Mouse (Mus musculus) liver, embryonic 11.5 days (tissue): Measurements from ENCODE around the gene Fbxo45. TPM values are rescaled to one million over a fixed set of nuclear protein-coding genes. Genes with fewer than 3 reads are reported as not detected.

Experiments used
- ATAC-seq: fragments of 200-750 bp; cut with Nextera tagmentation; replicated peaks from 2 replicates; pipeline ENCODE4 v1.8.0; 2017; ENCODE audit warnings: moderate number of reproducible peaks, mild to moderate bottlenecking, moderate TSS enrichment, moderate library complexity; ENCODE audit not compliant: low FRiP score
- DNase-seq: peaks from one replicate; pipeline ENCODE4 v3.0.0-alpha.2; 2017; ENCODE audit warnings: low spot score
- H3K27ac ChIP-seq: fragments of 300-500 bp; sonication (generic); 2 replicates; pipeline ENCODE4 v1.5.1; 2014; ENCODE audit warnings: mild to moderate bottlenecking, low read depth, low read length, control low read depth
- H3K27me3 ChIP-seq: fragments of 300-500 bp; sonication (generic); replicated peaks from 2 replicates; pipeline ENCODE4 v1.6.1; 2014; ENCODE audit warnings: low read length, mixed read lengths; ENCODE audit not compliant: control insufficient read depth, insufficient read depth
- H3K36me3 ChIP-seq: fragments of 300-500 bp; sonication (generic); 2 replicates; pipeline ENCODE4 v1.6.1; 2014; ENCODE audit warnings: mild to moderate bottlenecking, low read length, moderate library complexity, mixed read lengths; ENCODE audit not compliant: control insufficient read depth, insufficient read depth
- H3K4me1 ChIP-seq: fragments of 300-500 bp; sonication (generic); replicated peaks from 2 replicates; pipeline ENCODE4 v1.6.1; 2014; ENCODE audit warnings: low read length, mixed read lengths; ENCODE audit not compliant: control insufficient read depth, insufficient read depth
- H3K4me2 ChIP-seq: fragments of 300-500 bp; sonication (generic); 2 replicates; pipeline ENCODE4 v1.6.1; 2014; ENCODE audit warnings: mild to moderate bottlenecking, control low read depth, moderate library complexity
- H3K4me3 ChIP-seq: fragments of 300-500 bp; sonication (generic); 2 replicates; pipeline ENCODE4 v1.5.1; 2014; ENCODE audit warnings: low read depth, low read length, control low read depth
- H3K9ac ChIP-seq: fragments of 300-500 bp; sonication (generic); 2 replicates; pipeline ENCODE4 v1.6.1; 2014; ENCODE audit warnings: low read depth, low read length, control low read depth
- H3K9me3 ChIP-seq: fragments of 300-500 bp; sonication (generic); 2 replicates; pipeline ENCODE4 v1.6.1; 2016; ENCODE audit warnings: low read length, inconsistent platforms, mixed read lengths; ENCODE audit not compliant: control insufficient read depth
- WGBS: fragments of 180-500 bp; shearing (Covaris S2); extraction: QIAGEN DNeasy Blood & Tissue Kit; methylation state at CpG from one replicate; pipeline ENCODE4 v1.1.7; 2014; 5-methylcytosine and 5-hydroxymethylcytosine counted together
- polyA plus RNA-seq: library from polyadenylated mRNA; unstranded; fragments of >200 nt; fragmentation: Nextera tagmentation; extraction: Ambion mirVana; gene quantifications from 2 replicates; pipeline ENCODE4 v1.2.1, GENCODE M21; 2014

Gene Fbxo45
- polyA plus RNA-seq, result 13.0 and 13.3 TPM in 2 replicates

DNA sequence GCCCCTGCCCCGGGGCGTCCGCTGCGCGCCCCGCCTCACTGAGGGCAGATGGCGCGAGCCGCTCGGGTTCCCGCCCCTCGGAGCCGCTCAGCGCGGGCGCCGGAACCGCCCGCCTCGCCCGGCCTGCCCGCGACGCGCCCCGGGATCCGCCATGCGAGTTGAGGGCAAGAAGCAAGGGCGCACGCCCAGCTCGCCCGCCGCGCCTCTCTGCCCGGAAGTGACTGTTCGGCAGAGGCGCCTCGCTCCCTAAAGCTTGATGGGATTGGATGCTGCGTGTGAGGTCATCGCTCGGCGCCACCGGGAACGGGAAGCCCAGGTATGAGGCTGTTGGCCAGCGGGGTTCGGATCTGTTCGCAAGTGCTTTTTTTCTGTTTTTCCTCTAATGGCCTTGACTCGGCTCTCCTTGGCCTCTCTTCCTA, at the start of gene Fbxo45, which contains the start of gene Wdr53:
TSS of gene Fbxo45 (minus strand) at position 207 of the 419 bp plus-strand sequence.
TSS of gene Wdr53 (plus strand) at position 276 of the 419 bp plus-strand sequence.
- Histone ChIP-seq H3K36me3 (no peaks in the 10 kb centered on the region; the same call in 1 of the 2 replicates), H3K4me1 (peaks cover 3% of the 10 kb centered on the region; the same call in 1 of the 2 replicates), H3K9ac (peak within 1 kb of the TSS; percentile 91), H3K27me3 (no peaks in the 10 kb centered on the region), H3K9me3 (no peaks in the 10 kb centered on the region), H3K4me2 (peak within 1 kb of the TSS; percentile 87), H3K4me3 (peak within 1 kb of the TSS; percentile 92), H3K27ac (peak within 1 kb of the TSS; percentile 97)
- WGBS, result under 1% methylated on average over 48 of the region's 48 CpGs
- ATAC-seq (peak; percentile 98), DNase-seq (peak; percentile 96)

DNA sequence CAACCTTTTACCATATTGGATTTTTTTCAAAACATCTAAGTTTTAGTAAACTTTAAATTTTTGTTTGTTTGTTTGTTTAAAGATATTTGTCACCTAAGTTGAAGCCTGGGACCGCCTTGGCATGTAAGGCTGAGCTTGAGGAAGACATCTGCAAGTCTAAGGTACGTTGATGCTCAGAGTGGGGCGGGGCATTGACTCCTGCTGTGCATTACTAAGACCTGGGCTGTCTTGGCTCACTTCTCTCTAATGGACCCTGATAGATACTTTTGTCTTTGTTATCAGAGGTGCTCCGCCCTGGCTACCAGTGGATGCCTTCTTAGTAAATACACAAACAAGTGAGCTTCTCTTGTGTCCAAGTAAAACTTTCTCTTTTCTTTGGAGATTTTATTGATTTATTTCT, 44.9 kb upstream of the Fbxo45 start:
- 85% methylated on average over 4 of the region's 4 CpGs for WGBS
- Histone ChIP-seq H3K9ac (no peak overlapping the region), H3K4me2 (no peak overlapping the region), H3K27me3 (no peaks in the 10 kb centered on the region), H3K27ac (no peak overlapping the region), H3K36me3 (peaks cover 34% of the 10 kb centered on the region), H3K4me3 (no peak overlapping the region), H3K9me3 (peaks cover 5% of the 10 kb centered on the region; the same call in 1 of the 2 replicates), H3K4me1 (no peaks in the 10 kb centered on the region)
- DNase-seq (no peak), ATAC-seq (no peak)

DNA sequence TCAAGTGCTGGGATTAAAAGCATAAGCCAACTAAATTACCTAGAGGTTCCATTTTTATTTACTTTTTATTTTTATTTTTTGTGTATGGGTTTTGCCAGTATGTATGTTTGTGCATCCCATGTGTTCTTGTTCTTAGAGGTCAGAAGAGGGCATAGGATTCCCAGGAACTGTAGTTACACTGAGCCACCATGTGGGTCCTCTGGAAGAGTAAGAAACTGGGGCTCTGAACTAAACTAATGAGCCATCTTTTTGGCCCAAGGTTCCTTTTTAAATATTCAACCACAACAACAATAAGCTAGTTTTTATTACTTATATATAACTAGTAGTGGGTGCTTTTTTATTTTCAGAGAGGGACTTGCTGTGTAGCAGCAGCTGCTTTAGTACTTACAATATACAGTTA, 35.6 kb upstream of the Fbxo45 start:
- Histone ChIP-seq H3K9me3 (peaks cover 7% of the 10 kb centered on the region; the same call in 1 of the 2 replicates), H3K9ac (no peak overlapping the region), H3K4me1 (peaks cover 12% of the 10 kb centered on the region; the same call in 1 of the 2 replicates), H3K27me3 (no peaks in the 10 kb centered on the region), H3K27ac (no peak overlapping the region), H3K4me2 (no peak overlapping the region), H3K4me3 (no peak overlapping the region), H3K36me3 (peaks cover 37% of the 10 kb centered on the region)
- no peak for ATAC-seq
- DNase-seq, result no peak

DNA sequence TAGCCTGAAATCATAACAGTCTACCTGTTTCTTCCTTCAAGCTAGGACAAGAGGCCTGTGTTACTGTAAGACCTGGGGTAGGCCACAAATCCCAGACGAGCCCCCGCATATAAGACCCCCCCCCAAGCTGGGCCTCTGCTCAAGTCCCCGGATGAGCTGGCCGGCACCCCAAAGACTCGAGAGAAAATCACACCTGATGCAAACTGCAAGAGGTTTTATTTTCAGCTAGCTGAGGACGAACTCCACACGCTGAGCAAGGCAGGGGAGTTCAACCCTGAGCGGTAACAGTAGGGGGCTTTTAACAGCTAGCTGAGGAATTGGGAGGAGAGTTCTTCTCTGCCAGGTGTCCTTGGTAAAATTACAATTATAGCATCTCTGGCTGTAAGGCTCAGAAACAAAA, 33.3 kb upstream of the Fbxo45 start:
- peaks cover 7% of the 10 kb centered on the region; the same call in 1 of the 2 replicates for H3K9me3 ChIP-seq
- H3K4me2 ChIP-seq, result peak overlapping the region; percentile 2; the same call in 1 of the 2 replicates
- no peak overlapping the region for H3K27ac ChIP-seq
- 95% methylated on average over 8 of the region's 8 CpGs for WGBS
- ATAC-seq (no peak), DNase-seq (no peak)
- H3K36me3 ChIP-seq, result peaks cover 29% of the 10 kb centered on the region
- H3K9ac ChIP-seq, result no peak overlapping the region
- no peak overlapping the region for H3K4me3 ChIP-seq
- no peaks in the 10 kb centered on the region for H3K27me3 ChIP-seq
- H3K4me1 ChIP-seq, result peaks cover 17% of the 10 kb centered on the region; the same call in 1 of the 2 replicates

DNA sequence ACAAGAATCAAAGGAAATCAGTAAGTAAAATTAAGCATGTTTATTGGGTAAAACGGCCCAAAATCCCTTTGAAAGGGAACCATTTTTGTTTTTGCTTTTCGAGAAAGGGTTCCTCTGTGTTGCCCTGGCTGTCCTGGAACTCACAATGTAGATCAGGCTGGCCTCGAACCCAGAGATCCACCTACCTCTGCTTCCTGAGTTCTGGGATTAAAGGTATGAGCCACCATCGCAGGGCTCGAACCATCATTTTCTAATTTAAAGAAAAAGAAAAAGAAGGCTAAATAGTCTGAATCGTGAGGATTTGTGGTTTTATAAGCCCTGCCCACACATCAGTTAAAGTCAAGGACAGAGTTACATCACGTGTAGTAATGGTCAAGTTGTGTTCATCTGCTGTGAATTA, 31.4 kb upstream of the Fbxo45 start:
- H3K4me3 ChIP-seq, result peak overlapping the region; percentile 77
- peaks cover 17% of the 10 kb centered on the region for H3K36me3 ChIP-seq
- peaks cover 16% of the 10 kb centered on the region; the same call in 1 of the 2 replicates for H3K4me1 ChIP-seq
- DNase-seq (no peak), ATAC-seq (no peak)
- peak overlapping the region; percentile 72 for H3K4me2 ChIP-seq
- peak overlapping the region; percentile 96 for H3K9ac ChIP-seq
- H3K27ac ChIP-seq, result peak overlapping the region; percentile 98
- H3K27me3 ChIP-seq, result no peaks in the 10 kb centered on the region
- WGBS, result 45% methylated on average over 7 of the region's 7 CpGs
- peaks cover 7% of the 10 kb centered on the region; the same call in 1 of the 2 replicates for H3K9me3 ChIP-seq

DNA sequence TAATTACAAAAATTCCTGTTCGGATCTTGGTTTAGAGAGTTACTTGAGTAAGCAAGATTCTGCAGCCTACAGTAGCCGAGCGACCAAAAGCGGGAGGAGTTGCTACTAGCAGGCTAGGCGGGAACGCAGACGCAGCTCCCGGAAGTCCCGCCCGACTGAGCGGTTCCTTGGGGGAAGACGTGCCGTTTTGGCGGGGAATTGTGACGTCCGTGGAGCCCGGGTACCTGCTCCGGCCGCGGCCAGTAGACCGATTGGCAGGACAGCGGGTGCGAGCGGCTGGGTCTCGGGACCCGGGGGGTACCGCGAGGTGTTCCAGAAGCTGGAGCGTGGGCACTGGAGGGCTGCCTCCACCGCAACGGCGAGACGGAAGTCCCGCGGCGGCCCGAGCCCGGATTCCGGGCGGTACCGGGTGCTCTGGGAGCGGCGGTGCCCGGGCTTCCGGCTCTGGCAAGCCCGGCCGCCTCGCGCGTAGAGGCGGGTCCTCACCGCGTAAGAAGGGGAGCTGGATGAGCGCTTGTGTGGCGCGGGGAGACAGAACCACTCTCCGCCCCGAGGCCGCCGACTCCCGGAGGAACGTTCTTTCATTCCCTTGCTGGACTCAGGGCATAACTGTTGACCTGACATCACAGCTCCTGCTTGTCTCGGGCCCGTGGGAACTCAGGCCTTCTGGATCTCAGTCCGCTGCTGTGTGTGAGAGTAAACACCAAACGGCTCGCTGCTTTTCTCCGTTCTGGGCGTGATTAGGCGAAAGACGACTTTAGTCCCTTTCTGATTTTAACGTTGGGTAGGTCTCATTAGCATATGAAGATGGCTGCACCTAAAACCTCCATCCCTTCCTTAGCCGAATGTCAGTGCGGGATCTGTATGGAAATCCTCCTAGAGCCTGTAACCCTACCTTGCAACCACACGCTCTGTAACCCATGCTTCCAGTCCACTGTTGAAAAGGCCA, 30.6 kb upstream of the Fbxo45 start, which contains the start of gene Rnf168:
TSS of gene Rnf168 (plus strand) at position 152 of the 949 bp plus-strand sequence.
- Histone ChIP-seq H3K4me1 (peaks cover 13% of the 10 kb centered on the region; the same call in 1 of the 2 replicates), H3K9me3 (peaks cover 7% of the 10 kb centered on the region; the same call in 1 of the 2 replicates), H3K36me3 (peaks cover 12% of the 10 kb centered on the region), H3K4me3 (peak within 1 kb of the TSS; percentile 77), H3K27ac (peak within 1 kb of the TSS; percentile 98), H3K27me3 (no peaks in the 10 kb centered on the region), H3K9ac (peak within 1 kb of the TSS; percentile 96), H3K4me2 (peak within 1 kb of the TSS; percentile 72)
- ATAC-seq (peak; percentile 94), DNase-seq (peak; percentile 91)
- under 1% methylated on average over 75 of the region's 75 CpGs for WGBS

DNA sequence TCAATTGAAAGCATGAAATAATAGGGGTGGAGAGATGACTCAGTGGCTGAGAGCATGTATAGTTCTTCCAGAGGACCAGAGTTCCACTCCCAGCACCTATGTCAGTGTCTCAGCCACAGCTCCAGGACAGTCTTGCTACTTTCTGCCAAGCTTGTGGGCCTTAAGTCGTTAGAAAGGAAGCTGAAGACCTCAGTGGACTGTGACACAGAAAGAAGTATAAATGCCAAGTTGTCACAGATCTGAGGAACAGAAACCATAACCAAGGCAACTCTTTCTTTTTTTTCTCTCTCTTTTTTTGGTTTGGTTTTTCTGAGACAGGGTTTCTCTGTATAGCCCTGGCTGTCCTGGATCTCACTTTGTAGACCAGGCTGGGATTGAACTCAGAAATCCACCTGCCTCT, 28.9 kb upstream of the Fbxo45 start:
- Histone ChIP-seq H3K4me1 (peaks cover 10% of the 10 kb centered on the region; the same call in 1 of the 2 replicates), H3K27ac (no peak overlapping the region), H3K9ac (no peak overlapping the region), H3K9me3 (peaks cover 7% of the 10 kb centered on the region; the same call in 1 of the 2 replicates), H3K27me3 (no peaks in the 10 kb centered on the region), H3K36me3 (peaks cover 8% of the 10 kb centered on the region), H3K4me2 (no peak overlapping the region), H3K4me3 (no peak overlapping the region)
- DNase-seq, result no peak
- WGBS, result 41% methylated on average over 1 of the region's 1 CpGs
- ATAC-seq, result no peak

DNA sequence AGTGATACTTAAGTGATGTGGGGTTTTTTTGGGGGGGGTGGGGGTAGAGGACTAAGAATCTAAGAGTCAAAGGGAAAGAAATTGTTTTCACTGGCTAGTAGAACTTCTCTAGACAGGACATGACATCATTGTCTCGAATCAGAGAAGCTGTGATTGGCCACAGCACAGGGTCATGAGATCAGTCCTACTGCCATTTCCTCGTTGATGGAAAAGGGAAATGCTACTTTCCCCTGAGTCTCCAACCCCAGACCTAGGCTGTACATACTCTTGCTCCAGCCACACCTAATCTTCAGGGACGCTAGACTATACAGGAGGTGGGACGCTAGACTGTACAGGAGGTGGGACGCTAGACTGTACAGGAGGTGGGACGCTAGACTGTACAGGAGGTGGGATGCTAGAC, 28.1 kb upstream of the Fbxo45 start:
- H3K27ac ChIP-seq, result no peak overlapping the region
- H3K4me3 ChIP-seq, result no peak overlapping the region
- no peak for ATAC-seq
- no peaks in the 10 kb centered on the region for H3K27me3 ChIP-seq
- peaks cover 4% of the 10 kb centered on the region; the same call in 1 of the 2 replicates for H3K9me3 ChIP-seq
- H3K4me2 ChIP-seq, result no peak overlapping the region
- H3K4me1 ChIP-seq, result peaks cover 10% of the 10 kb centered on the region; the same call in 1 of the 2 replicates
- DNase-seq, result no peak
- WGBS, result 86% methylated on average over 6 of the region's 6 CpGs
- H3K36me3 ChIP-seq, result peaks cover 5% of the 10 kb centered on the region
- H3K9ac ChIP-seq, result no peak overlapping the region
